Comparison of ENCODE assay signal across 1 mouse cellular context in genomic region chr10:94915746-94916145, GRCm38 (mm10).
TF ChIP-seq lines count a peak whose summit lies in the region.

No protein-coding gene starts in this region.

TF ChIP-seq in CH12.LX, 34 proteins besides CTCF, POLR2A, EP300 and RAD21 (continued from another document):
- TF ChIP-seq E2F4 (IDR thresholded peaks at IDR 0.05; ENCODE audit: insufficient replicate concordance, low read depth, low read length) (no peak), ZKSCAN1 (IDR thresholded peaks at IDR 0.05; ENCODE audit: borderline replicate concordance, low read depth, low read length) (no peak), USF1 (IDR thresholded peaks at IDR 0.05; ENCODE audit: low read depth, low read length) (no peak), IRF4 (IDR thresholded peaks at IDR 0.05; ENCODE audit: low read depth, low read length) (peak; percentile 84), KAT2A (IDR thresholded peaks at IDR 0.05; ENCODE audit: insufficient replicate concordance, low read length) (no peak), RCOR1 (conservative IDR thresholded peaks at IDR 0.05; ENCODE audit: low read depth, low read length) (0 out of 2 replicates have a peak, but pooled peaks have one; percentile 62), MYC (IDR thresholded peaks at IDR 0.05; ENCODE audit: low read depth, low read length) (no peak), BHLHE40 (IDR thresholded peaks at IDR 0.05; ENCODE audit: low read depth, low read length) (peak; percentile 90), MEF2A (IDR thresholded peaks at IDR 0.05; ENCODE audit: borderline replicate concordance, low read depth, low read length) (peak; percentile 97), MAFK (IDR thresholded peaks at IDR 0.05; ENCODE audit: insufficient replicate concordance, low read length) (no peak), ETS1 (conservative IDR thresholded peaks at IDR 0.05; ENCODE audit: low read depth, low read length) (peak; percentile 92), JUN (IDR thresholded peaks at IDR 0.05; ENCODE audit: insufficient read depth, low read depth, low read length) (peak; percentile 88), TBP (conservative IDR thresholded peaks at IDR 0.05; ENCODE audit: low read depth, low read length) (0 out of 2 replicates have a peak, but pooled peaks have one; percentile 15), ZC3H11A (IDR thresholded peaks at IDR 0.05; ENCODE audit: low read depth, low read length) (no peak), TCF12 (IDR thresholded peaks at IDR 0.05; ENCODE audit: low read depth, low read length) (0 out of 2 replicates have a peak, but pooled peaks have one; percentile 47)
